Mouse (Mus musculus): ENCODE measurements at regions not wholly inside any gene's neighbourhood (a gene's known extent, or its start where the extent isn't known, plus 50 kb on each side); places are given as distances from the start of the nearest gene placed in this dataset.
A peak's percentile ranks its signal among the peaks of the same experiment; 100 is the strongest.
"Not testable (repeated sequence)": the region's sequence is repeated elsewhere in the genome, so short reads cannot be mapped to it uniquely, and the experiment has no call there.

- no peak for DNase-seq (ENCODE audit: low read depth, low spot score)
Observed at GRCm38 (mm10) chr13:74969244-74969643, 120.4 kb upstream of the Pcsk1 start.

GRCm38 (mm10) chr13:74955876-74956275 is 133.8 kb upstream of the Pcsk1 start:
- DNase-seq (ENCODE audit: low read depth, low spot score): no peak

- not testable (repeated sequence) for DNase-seq (ENCODE audit: low read depth, low spot score)
Observed at GRCm38 (mm10) chr13:74913655-74914054, 105.0 kb upstream of the Cast start.

GRCm38 (mm10) chr13:74903213-74904055 is 94.8 kb upstream of the Cast start:
- DNase-seq (ENCODE audit: low read depth, low spot score): no peak

GRCm38 (mm10) chr13:74889859-74890469 is 81.4 kb upstream of the Cast start:
- no peak for DNase-seq (ENCODE audit: low read depth, low spot score)

- no peak for DNase-seq (ENCODE audit: low read depth, low spot score)
Observed at GRCm38 (mm10) chr13:74867720-74868119, 59.1 kb upstream of the Cast start.

- no peak for DNase-seq (ENCODE audit: low read depth, low spot score)
Observed at GRCm38 (mm10) chr13:74864000-74864399, 55.4 kb upstream of the Cast start.

GRCm38 (mm10) chr13:74861373-74861970 is 52.9 kb upstream of the Cast start:
- peak; percentile 1 for DNase-seq (ENCODE audit: low read depth, low spot score)
